Mouse (Mus musculus) thymus, postnatal 25 days (tissue): ENCODE results near the gene Zranb1.

Source experiments
- DNase-seq: peaks from one replicate; pipeline ENCODE4 v3.0.0; 2022

The Zranb1 gene

DNA sequence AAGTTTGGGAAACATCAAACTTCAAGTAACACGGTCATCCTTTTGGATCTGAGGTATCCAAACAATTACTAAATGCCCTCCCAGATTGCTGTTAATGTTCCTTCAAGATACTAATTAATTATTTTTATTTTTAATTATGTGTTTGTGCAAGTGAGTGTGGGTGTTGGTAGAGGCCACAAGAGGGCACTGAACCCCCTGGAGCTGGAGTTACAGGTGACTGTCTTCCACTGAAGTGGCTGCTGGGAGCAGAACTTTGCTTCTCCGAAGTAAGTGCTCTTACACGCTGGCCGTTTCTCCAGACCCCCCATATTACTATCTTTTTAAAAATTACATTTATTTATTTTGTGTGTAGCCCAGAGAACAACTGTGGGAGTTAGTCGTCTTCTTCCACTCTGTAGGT, 887 bp upstream of the Zranb1 start:
- peak; percentile 11 for DNase-seq

DNA sequence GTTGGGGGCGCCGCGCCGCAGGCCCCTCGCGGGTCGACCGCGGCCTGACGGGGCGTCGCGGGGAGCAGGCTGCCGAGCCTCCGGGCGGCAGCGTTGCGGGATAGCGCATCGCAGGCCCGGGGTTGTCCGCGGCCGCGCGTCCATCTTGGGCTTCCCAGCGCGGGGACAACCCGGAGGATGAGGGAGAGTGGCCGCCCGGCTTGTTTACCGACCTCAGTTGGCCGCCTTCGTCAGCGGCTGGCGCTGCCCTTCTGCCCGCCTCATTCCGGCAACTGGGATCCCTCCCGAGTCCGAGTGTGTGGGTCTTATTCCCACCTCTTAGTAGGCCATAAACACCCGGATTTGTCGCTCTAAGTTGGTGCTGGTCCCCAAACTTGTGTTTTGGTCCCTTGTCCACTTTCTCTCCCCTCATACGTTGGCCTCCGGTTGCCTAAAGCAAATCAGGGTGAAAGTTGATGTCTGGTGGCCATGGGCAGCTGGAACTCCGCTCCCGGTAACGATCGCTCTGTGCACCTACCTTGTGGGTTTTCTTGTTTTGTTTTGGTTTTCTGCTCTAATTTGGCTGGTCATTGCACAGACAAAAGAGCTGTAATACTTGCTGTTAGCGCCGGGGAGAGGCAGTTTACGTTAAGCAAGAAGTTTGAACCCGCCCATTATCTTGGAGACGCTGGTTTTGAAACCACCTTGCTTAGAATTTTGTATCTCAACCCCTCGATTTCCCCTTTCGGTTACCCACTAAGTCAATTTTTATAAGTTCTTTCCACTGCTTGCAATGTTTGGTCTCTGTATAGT, 814 bp downstream of the Zranb1 start:
- peak; percentile 36 for DNase-seq

DNA sequence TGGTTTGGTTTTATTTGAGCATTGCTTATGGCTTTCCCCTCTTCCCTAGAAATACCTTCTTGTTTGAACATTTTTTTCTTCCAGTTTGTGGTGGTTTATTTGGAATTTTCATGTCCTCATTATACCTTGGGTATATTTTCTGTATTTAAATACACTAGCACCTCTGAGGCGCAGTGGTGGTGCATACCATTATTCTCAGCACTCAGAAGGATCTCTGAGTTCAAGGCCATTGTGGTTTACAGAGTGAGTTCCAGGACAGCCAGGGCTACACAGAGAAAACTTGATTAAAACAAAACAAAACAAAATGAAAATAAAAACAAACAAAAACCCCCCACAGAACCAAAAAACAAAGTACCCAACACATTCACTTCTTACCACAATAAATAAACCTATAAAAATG, 2.4 kb downstream of the Zranb1 start:
- no peak for DNase-seq

DNA sequence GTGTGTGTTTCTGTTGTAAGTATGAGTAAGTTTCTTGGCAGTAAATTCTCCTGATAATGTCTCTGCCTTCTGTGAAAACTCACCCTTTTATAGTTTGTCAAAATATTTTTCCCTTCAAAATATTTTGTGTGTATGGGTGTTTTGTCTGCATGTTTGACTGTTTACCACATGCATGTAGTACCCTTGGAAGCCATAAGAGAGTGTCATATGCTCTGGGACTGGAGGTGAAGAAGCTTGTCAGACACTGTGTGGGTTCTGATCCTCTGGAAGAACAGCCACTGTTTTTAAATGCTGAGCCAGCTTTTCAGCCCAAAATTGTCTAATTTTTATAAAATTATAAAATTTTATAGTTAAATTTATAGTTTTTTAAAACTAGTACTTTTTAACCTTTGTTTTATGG, 3.8 kb downstream of the Zranb1 start:
- no peak for DNase-seq

DNA sequence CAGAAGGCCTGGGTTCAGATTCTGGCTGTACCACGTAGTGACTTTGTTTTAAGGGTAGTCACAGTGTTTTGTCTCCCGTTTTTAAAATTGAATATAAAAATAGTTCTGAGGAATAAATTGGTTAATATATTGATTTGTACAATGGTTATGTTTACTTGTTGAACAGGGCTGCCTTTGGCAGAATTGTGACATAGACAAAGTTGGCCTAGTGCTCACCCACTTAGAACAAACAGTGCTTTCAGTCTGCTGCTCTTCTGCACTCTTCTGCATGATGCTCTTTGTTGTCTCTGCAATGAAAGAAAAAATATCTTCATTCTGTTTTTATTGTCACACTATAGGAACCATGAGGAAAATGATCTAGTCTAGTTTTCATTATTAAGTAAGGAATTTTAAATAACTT, 8.2 kb downstream of the Zranb1 start:
- no peak for DNase-seq

DNA sequence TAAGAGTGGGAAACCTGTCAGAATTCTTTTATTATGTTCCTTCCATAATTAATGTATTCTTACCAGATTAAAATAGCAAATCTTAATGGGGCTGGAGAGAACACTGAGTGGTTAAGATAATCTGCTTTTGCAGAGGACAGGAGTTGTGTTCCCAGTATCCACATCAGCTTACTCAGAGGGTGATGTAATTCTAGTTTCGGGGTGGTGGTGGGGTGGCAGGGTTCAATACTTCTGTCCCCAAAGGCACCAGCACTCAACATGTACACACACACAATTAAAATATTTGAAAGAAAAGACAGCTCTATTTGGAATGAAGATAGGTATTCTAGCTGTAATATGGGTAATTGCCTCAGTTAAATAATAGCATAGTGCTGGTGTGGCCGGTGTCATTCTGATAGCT, 9.6 kb downstream of the Zranb1 start:
- no peak for DNase-seq

DNA sequence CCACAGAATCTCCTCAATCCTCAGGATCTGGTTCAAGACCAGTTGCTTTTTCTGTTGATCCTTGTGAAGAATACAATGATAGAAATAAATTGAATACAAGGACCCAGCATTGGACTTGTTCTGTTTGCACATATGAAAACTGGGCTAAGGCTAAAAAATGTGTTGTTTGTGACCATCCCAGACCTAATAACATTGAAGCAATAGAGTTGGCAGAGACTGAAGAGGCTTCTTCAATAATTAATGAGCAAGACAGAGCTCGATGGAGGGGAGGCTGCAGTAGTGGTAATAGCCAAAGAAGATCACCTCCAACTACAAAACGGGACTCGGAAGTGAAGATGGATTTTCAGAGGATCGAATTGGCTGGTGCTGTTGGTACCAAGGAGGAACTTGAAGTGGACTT, 19.0 kb downstream of the Zranb1 start:
- no peak for DNase-seq

DNA sequence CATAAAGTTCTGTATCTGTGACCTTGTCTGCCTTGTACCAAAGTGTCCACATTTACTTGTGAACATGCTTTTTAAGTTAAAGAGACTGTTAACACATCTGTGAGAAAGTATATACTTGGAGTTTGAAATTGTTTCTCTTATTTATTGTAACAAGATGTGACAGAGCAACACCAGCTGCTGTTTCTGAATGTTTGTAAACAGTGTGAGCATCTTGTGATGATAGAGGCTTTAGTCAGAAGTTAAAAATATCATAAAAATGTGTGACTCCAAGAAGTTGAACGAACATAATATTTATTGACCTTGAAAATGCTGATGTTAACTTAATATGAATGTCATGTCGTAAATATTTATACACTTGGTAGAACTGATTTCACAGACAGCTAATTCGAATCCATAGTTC, 19.7 kb downstream of the Zranb1 start:
- DNase-seq, result no peak

DNA sequence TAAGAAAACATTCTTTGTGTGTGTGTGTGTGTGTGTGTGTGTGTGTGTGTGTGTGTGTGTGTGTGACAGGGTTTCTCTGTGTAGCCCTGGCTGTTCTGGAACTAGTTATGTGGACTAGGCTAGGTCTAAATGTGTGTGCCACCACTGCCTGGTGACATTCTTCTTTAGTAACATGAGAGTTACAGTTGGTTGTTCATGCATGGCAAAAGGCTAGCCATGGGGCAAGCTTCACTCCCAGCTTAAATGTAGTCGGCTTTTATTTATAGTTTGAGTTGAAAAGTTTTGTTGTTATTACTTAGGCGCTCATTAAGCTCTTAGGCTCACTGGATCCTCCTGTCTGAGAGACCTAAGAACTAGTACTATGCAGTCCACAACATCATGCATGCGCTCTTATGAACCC, 33.5 kb downstream of the Zranb1 start:
- DNase-seq, result no peak

DNA sequence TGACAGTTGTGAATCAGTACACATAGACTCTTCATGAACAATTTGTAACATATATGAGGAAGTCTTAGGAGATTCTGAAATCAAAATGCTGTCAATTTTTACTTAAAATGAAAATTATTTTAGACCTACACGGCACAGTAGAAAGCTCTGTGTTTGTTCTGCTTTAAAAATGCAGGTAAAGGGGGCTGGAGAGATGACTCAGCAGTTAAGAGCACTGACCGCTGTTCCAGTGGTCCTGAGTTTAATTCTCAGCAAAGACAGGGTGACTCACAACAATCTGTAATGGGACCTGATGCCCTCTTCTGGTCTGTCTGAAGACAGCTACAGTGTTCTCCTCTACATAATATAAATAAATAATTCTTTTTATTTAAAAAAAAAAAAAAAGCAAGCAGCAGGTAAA, 34.8 kb downstream of the Zranb1 start:
- no peak for DNase-seq

DNA sequence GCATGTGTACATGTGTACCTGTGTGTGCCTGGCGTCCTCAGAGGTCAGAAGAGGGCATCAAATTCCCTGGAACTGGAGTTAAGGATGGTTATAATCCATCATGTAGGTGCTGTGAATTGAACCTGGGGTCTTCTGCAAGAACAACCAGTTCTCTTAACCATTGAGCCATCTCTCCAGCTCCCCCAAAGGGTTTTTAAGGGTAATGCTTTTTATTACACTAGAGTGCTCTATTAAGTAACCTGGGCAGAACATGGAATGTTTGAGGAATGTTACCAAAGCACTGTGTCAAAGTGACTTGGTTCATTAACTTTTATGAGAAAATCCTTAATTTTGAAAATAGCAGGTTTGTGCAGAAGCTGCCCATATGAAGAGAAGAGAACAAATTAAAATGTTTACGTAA, 41.1 kb downstream of the Zranb1 start:
- no peak for DNase-seq

DNA sequence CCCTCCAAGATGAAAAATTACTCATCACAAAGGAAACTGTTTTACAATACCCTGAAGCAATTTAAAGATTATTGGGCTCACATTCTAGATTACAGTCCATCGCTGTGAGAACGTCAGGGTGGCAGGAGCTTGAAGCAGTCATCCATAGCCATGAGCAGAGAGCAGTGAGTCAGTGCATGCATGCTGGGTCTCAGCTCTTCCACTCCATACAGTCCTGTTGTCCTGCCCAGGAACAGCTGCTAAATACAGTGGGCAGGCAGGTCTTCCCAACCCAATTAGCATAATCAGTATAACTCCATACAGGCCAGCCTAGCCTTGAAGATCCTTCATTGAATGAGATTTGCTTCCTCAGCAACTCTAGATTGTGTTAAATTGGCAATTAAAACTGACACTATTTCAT, 45.1 kb downstream of the Zranb1 start:
- DNase-seq, result no peak

DNA sequence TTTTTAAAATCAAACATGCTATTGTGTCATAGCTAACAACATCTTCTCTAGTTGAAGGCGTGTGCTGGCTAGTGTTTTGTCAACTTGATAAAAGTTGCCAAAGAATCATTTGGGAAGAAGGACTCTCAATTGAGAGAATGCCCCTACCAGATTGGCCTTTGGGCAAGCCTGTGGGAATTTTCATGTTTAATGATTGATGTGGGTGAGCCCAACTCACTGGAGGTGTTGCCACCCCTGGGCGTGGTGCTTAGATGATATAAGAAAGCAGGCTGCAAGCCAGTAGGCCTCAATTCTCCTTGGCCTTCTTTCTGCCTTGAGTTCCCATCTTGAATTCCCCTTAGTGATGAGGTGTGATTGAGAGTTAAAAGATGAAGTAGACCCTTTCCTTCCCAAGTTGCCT, 47.0 kb downstream of the Zranb1 start:
- no peak for DNase-seq

DNA sequence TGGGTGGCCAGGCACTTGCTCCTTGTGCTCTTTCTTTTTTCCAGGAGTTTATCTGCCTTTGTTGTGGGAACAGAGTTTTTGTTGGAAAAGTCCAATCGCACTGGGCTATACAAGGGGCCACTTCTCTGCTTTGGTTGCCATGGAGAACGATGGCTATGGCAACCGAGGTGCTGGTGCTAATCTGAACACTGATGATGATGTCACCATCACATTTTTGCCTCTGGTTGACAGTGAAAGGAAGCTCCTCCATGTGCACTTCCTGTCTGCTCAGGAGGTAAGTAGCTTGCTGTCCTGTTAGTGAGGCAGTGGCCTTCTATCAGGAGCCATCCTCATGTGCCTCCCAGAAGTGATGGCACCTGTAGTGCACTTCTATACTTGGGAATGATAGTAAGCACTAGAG, 51.7 kb downstream of the Zranb1 start:
- no peak for DNase-seq

DNA sequence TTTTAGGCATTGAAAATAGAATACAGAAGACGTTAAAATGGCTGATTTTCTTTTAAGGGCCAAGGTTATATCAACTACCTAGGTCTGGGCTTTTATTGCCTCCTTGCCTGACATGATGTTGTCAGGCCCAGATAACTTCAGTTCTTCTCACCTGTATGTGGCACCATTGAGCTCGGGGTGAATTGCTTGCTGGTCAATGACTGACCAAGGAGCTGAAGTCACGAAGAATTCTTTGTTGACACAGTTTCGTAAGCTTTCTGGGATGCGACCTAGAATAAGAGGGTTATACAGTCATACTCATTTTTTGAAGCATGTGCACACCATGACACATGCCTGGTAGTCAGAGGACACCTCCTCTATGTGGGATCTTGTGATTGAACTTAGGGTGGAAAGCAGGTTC, 58.9 kb downstream of the Zranb1 start:
- DNase-seq, result no peak

DNA sequence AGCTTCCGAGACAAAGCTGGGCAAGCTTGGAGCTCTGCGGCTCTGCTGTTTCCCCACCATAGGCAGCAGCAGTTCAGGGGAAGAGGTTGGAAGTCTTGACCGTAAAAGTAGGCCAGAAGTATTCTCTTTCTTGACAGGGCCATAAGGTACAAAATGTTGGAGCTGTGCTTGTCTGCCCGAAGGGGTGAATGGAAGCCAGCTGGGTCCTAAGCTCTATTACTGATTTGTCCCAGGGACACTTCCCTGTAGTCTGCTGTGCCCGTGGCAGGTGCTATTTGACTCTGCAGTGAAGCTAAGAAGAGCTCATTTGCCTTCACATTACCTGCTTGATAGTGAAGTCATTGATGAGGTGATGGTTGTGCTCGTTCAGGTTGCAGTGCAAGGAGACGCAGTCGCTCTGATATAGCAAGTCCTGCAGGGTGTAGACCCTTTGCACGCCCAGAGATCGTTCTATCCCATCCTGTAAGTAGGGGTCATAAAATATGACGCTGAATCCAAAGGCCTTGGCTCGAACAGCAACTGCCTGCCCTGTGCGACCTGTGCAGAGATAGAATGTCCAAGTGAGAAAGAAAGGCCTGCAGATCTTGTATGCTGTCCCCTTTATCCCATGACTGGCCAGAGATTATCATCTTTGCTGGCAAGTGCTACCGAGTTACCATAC, 60.4 kb downstream of the Zranb1 start:
- no peak for DNase-seq

DNA sequence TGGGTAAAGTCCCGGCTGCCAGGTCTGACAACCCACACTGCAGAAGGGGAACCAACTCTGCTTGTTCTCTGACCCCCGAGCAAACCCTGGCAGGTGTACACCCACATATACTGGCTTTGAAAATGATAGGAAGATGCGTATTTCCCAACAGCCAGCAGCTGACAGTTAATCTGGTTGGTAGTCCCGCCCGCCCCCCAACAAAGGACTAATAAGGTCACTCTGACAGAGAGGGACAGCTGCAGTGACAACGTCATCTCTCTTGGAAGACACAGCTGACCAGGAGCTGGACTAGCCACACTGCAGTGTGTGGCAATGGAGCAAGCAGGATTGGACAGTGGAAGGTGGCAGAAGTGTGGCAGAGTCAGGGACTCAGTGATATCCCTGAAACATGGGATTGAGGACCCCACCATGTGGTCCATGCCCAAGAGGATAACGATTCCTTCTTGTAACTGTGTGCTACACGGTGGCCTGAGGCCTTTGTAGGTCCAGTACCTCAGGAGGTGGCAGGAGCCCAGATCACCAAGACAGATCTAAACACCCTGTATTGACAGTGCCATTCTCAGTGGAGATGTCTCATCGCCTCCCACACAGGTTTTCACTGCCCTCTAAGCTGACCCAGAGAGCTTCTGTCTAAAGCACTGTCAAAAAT, 62.1 kb downstream of the Zranb1 start:
- no peak for DNase-seq

DNA sequence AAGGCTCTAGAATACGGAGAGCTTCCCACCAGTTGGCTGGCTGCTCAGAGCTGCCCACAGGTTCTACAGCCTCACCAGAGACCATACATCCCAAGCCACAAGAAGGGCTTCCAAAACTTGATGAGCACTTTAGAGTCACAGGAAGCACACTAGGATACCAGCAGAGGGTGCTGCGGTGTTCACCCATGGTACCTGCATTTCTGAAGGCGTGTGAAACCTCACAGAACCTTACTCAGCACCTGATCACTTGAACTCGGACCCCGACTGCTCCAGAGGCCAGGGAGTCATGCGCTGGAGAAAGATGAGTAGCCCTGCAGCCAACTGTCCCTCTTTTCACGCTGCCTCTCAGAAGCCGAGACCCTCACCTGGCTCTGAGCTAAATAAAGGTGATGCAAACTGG, 63.2 kb downstream of the Zranb1 start:
- no peak for DNase-seq

DNA sequence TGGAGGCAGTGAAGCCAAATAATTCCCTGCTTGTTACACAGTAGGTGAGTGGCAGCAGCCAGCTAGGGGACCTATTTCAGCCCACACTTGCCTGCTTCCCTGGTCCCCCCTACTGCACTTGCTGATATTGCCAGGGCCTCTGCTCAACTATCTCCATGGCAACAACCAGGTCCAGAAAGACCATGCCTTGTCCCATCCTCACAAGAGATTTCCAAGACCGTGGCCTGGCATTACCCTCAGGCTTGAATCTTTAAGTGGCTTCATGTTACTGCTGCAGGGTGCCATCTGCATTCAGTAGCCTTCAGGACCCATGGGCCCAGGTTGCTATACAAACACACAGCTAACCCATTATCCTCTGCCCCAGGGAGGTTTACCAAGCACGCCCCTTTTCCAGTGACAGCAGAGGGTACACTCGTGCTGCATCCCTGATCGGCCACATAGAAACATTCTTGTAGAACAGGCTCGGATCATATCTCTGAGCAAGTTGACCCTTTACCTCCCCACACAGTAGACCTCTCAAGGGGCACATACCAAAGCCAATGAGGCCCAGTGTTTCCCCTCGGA, 63.8 kb downstream of the Zranb1 start:
- no peak for DNase-seq

DNA sequence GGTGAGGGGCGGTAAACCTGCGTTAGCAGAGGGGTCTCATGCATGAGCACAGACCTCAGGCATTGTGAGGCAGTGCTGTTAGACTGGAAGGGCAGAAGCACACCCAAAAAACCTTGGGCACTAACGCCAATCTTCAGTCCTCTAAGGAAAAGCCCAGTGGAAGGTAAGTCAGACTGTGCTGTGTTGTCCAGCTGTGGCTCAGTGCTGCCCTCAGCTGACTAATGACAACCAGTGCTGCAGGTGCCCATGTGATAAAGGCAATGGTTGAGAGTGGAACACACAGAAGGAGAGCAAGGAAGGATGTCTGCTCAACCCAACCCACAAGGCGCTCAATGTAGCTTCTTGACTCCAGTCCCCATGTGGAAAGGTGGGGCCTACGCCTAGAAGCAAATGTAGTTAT, 65.4 kb downstream of the Zranb1 start:
- DNase-seq, result no peak

DNA sequence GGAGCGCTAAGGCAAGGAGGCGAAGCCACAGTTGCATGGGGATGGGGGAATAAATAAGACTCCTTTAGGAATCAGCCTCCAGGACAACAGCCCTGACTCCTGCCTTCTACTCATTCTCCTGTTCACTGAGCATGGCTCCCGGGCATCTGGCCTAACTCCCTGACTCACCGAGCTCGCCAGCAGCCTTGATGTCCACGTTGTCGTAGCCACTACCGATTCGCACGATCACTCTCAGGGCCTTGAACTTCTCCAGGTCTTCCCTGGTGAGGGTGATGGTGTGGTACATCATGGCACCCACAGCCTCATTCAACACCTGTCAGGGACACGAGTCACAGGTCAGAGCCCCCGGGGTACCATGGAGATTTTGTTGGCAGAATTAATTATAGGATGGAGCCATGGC, 67.7 kb downstream of the Zranb1 start:
- DNase-seq, result no peak

DNA sequence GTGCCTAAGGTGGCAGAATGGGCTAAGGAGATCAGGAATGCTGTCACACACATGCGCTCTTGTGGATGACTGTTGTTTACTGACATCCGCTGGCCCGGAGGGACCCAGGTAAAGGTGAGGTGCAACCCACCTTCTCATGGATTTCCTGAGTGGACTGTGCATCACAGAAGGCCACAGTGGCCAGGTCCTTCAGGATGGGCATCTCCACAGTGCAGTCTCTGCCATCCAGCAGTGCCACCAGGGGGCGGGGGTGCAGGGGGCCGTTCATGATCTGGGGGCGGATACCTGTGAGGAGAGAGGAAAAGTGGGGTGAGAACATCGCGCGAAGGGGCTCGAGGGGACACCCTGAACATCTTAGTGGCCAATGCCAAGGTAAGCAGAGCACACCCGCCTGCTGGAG, 68.1 kb downstream of the Zranb1 start:
- no peak for DNase-seq

DNA sequence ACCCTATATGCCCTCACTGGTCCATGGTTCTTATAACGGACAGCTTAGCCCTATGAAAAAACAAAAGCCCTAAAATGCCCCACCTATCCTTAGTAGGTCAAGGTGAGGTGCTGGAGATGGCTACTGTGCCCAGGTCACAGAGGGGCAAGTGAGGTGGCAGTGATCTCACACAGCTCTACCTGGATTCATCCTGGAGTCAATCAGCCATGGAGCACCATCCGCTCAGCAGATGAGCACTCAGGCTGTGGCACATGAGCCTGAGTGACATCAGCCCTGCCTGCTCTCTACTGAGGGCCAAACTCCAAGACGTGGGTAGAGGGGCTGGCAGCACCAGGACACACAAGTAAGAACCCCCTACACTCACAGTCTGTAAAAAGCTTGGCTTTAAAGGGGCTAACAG, 70.4 kb downstream of the Zranb1 start:
- no peak for DNase-seq

DNA sequence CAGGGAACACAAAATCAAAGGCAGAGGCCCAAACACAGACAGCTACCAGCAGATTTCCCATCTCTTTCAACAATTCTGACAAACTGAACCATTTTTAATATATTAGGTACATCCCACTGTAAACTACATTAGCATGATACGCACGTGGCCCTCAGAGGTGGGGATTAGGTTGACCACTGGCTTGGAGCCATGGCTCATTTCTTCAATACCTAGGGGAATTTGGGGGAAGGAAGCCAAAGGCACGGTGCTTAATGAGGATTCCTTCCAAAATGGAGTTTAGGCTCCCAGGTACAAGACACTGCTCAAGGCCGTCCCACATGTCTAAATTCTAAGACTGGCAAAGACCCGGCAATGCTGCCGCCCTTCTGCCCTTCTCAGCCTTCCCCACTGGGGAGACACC, 71.3 kb downstream of the Zranb1 start:
- no peak for DNase-seq
